Mouse (Mus musculus) left cerebral cortex, adult 2 months (tissue): ENCODE results near the gene Cyth1. TPM values are rescaled to one million over a fixed set of nuclear protein-coding genes. Genes with fewer than 3 reads are reported as not detected.

Source experiments
- DNase-seq, 2 experiments: peaks; one replicate each; pipeline ENCODE4 v3.0.0; 2021 to 2022; ENCODE audit warnings: low spot score in 2 of 2, mixed read lengths in 1 of 2; ENCODE audit errors: extremely low spot score in 1 of 2
- H3K27ac ChIP-seq: fragments of 200-600 bp; 2 replicates; pipeline ENCODE4 v1.8.1; 2022
- H3K4me3 ChIP-seq: fragments of 200-600 bp; 2 replicates; pipeline ENCODE4 v1.8.1; 2022
- CTCF ChIP-seq: fragments of 200-600 bp; IDR thresholded peaks from 2 replicates; pipeline ENCODE4 v1.8.1; 2022; ENCODE audit warnings: antibody characterized with exemption, mild to moderate bottlenecking, moderate library complexity
- intact Hi-C: fragments of 180-260 bp; cut with DNase I; formaldehyde crosslinking; loops from one replicate; pipeline ENCODE4 v1.15.1; 2025
- total RNA-seq, 2 experiments: library from RNA; stranded (reverse); gene quantifications; 2 replicates each; pipeline ENCODE4 v1.2.3; 2021

The Cyth1 gene
- total RNA-seq, 2 experiments from 2014 or later = 65.2 to 69.3 TPM

GRCm38 (mm10) chr11:118249012-118249383 is 606 bp upstream of the Cyth1 start:
- no peak; the same call in 1 of the 2 replicates for TF ChIP-seq CTCF
- H3K27ac ChIP-seq = peak overlapping the region; percentile 91
- H3K4me3 ChIP-seq = peak overlapping the region; percentile 60
- DNase-seq = no peak
- intact Hi-C loops = loop anchor here (2.0 kb wide), 1 partner anchor 42 kb away; the partner anchor contains the start of gene Usp36

- Histone ChIP-seq H3K4me3 (peak overlapping the region; percentile 60), H3K27ac (peak overlapping the region; percentile 88)
- no peak for TF ChIP-seq CTCF
- intact Hi-C loops = loop anchor here (2.0 kb wide), 1 partner anchor 43 kb away; the partner anchor contains the start of gene Usp36
- DNase-seq = no peak
Observed at GRCm38 (mm10) chr11:118247359-118248095, 865 bp downstream of the Cyth1 start.

- Histone ChIP-seq H3K27ac (no peak overlapping the region), H3K4me3 (peak overlapping the region; percentile 60)
- TF ChIP-seq CTCF = no peak
- intact Hi-C loops = no loop called here
- no peak for DNase-seq
Observed at GRCm38 (mm10) chr11:118246724-118247123, 1.7 kb downstream of the Cyth1 start.

GRCm38 (mm10) chr11:118245130-118245529 is 3.3 kb downstream of the Cyth1 start:
- no peak for TF ChIP-seq CTCF

GRCm38 (mm10) chr11:118243627-118244261 is 4.6 kb downstream of the Cyth1 start:
- intact Hi-C loops = no loop called here
- Histone ChIP-seq H3K4me3 (no peak overlapping the region), H3K27ac (no peak overlapping the region)
- DNase-seq = no peak
- TF ChIP-seq CTCF = no peak

More at GRCm38 (mm10) chr11:118245130-118245529, 3.3 kb downstream of the Cyth1 start:
- H3K27ac ChIP-seq = no peak overlapping the region
- DNase-seq = no peak
- no peak overlapping the region for H3K4me3 ChIP-seq
- intact Hi-C loops = no loop called here

GRCm38 (mm10) chr11:118242506-118242905 is 5.9 kb downstream of the Cyth1 start:
- TF ChIP-seq CTCF = no peak
- H3K27ac ChIP-seq = no peak overlapping the region
- intact Hi-C loops = no loop called here
- no peak for DNase-seq
- no peak overlapping the region for H3K4me3 ChIP-seq

GRCm38 (mm10) chr11:118240388-118240787 is 8.0 kb downstream of the Cyth1 start:
- TF ChIP-seq CTCF = no peak

GRCm38 (mm10) chr11:118239281-118240198 is 8.9 kb downstream of the Cyth1 start:
- intact Hi-C loops = no loop called here
- TF ChIP-seq CTCF = no peak
- Histone ChIP-seq H3K27ac (no peak overlapping the region), H3K4me3 (no peak overlapping the region)
- no peak for DNase-seq

More at GRCm38 (mm10) chr11:118240388-118240787, 8.0 kb downstream of the Cyth1 start:
- Histone ChIP-seq H3K27ac (no peak overlapping the region), H3K4me3 (no peak overlapping the region)
- intact Hi-C loops = no loop called here
- no peak for DNase-seq

- Histone ChIP-seq H3K4me3 (no peak overlapping the region), H3K27ac (0 out of 2 replicates have a peak overlapping the region, but pooled peaks have one; percentile 3)
- no peak; the same call in 1 of the 2 replicates for TF ChIP-seq CTCF
- DNase-seq = no peak
- intact Hi-C loops = no loop called here
Observed at GRCm38 (mm10) chr11:118236520-118237190, 11.7 kb downstream of the Cyth1 start.

GRCm38 (mm10) chr11:118234929-118235328 is 13.5 kb downstream of the Cyth1 start:
- no peak for TF ChIP-seq CTCF
- Histone ChIP-seq H3K27ac (peak overlapping the region; percentile 6; the same call in 1 of the 2 replicates), H3K4me3 (no peak overlapping the region)
- no peak for DNase-seq
- intact Hi-C loops = no loop called here

GRCm38 (mm10) chr11:118234500-118234899 is 13.9 kb downstream of the Cyth1 start:
- no peak for DNase-seq
- Histone ChIP-seq H3K27ac (peak overlapping the region; percentile 6; the same call in 1 of the 2 replicates), H3K4me3 (no peak overlapping the region)
- TF ChIP-seq CTCF = no peak
- intact Hi-C loops = no loop called here
